Mouse (Mus musculus) urinary bladder, postnatal 36 days (tissue): ENCODE results near the gene Ubash3b.

Source experiments
- DNase-seq, 2 experiments: peaks; one replicate each; pipeline ENCODE4 v3.0.0; 2022; ENCODE audit warnings: low spot score in 2 of 2, mixed read lengths in 1 of 2

Ubash3b gene

DNA sequence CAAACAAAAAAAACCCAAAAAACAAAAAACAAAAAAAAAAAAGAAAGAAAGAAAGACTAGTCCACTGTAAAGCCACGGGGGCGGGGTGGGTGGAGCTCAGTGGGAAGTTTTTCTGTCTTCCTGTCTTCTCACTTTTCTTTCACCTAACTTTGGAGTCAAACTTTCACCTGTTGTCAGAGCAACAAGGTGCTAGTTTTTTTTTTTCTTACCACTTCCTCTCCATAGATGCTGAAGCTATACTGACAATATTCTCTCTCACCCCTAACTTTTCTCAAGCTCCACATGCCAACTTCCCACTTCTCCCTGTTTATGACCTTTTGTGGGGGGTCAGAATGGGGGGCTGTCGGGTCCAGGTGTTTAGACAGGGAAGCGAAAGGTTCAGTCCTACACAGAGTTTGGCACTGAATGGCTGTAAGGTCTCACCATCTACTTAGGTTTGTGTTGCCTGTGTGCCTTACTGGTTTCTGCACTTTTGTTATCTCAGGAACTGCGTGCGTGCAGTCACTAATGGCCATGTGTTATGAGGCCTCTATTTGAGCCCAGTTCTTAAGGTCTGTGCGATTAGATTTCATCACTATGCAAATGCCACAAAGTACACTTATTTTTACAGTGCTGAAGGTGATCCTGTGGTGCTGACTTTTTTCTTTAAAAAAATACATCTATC lies 164.2 kb downstream of the Ubash3b start:
- no peak for DNase-seq

DNA sequence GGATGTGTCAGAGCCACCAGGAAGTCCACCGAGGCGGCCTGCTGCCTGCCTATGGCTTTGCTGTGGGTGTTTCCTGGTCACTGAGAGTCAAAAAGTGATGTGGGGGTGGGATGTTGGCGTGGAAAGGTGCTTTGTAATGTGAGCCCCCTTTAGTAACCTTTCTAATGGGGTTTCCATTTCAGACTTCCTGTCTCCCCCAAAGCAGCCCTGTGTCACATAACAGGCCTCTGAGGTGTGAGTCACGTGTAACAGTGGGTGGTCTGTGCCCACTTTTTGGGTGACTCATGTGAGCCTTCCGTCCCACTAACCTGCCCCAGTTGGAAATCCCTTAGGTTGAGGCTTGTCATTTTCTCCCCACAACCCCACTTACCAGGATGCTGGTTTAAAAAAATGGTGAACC lies 167.4 kb downstream of the Ubash3b start:
- no peak for DNase-seq

DNA sequence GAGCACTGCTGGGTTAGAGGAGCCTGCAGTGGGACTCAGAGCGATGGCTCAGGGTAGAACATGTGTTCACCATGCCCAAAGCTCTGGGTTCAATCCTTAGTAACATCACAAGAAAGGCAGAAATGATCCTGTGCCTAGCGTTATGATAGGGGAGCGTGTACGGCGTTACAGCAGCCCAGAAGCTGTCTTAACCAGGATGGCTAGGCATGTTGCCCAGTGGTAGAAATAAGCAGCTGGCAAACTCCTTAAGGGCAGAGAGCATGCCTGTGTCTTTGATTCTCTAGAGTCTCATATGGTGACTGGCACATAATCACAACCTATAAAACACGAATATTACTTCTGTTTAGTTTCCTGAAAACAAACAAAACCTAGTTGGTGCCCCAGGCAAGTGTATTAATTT lies 170.0 kb downstream of the Ubash3b start:
- peak in 1 of 2 experiments; percentile 7 for DNase-seq

DNA sequence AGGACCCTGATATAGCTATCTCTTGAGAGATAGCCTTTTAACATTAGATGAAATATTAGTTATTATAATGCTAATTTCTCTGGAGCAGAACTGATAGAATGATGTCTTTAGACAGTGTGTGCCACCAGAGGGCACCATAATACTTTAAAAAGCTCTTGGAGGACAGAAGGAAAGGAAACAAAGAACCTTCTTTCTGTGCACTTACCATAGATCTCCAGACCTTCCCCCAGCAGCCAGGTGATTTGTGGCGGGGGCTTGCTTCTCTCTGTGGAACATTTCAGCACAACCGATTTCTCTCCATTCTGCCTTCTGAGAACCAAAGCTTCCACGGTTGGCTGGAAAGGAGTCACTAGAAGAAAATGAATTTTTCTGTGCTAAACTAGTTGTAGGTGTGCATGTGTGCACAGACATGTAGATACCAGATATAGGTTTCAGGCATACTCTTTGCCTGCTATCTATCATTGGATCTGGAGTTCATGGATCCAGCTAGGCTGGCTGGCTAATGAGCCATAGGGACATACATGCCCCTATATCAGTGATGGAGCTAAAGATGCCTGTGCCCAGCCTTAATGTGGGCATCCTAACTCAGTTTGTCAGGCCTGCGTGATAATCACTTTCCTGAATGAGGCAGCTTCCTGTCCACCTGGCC lies 171.4 kb downstream of the Ubash3b start:
- peak; percentile 14 to 15 for DNase-seq

DNA sequence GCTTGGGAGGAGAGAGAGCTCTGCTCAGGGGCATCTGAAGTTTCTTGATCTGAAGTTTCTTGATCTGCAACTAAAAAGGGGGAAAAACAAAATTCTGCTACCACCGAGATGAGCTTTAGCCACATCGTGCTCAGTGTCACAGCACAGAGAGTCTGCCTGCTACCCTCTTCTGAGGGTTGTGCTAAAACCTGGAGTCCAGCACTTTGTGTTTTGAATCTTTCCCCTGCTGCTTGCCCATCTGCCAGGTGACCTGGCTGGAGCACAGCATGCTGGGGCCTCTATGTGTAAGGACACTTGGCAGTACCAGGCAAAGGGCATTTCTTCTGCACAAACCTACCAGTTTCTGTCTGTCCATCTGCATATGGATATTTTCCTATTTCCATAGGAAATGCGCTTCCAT lies 177.2 kb downstream of the Ubash3b start:
- DNase-seq: no peak

DNA sequence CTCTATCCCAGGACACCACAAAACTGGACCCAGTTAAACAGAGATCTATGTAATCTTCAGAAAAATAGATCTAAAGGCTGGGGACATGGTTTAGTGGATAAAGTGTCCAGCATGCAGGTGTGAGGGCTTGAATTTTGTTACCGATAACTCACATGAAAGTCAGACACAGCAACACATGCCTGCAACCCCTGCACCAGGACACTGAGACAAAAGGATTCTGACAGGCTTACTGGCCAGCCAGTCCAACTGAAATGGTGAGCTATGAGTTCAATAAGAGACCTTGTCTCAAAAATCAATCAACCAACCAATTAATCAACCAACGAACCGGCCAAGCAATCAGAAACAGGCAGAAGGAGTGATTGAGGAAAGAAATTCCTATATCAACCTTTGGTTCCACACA lies 177.7 kb downstream of the Ubash3b start:
- no peak for DNase-seq

DNA sequence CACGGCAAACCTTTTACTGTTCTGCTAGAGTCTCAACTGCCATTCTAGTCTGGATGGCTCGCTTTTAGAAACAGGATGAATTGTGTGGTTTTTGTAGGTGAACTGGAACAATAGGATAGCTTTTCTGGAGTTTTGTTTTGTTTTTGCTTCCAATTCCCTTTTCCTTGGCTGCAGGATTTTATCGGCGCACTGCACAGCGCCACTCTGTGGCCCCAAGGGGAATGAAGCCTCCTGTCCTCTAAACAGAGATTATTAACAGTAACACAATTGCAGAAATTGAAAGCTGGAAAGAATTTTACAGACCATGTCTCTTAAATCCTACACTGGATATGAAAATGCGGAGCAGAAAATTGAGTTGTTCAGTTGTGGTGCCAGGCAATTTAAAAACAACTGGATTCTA lies 179.0 kb downstream of the Ubash3b start:
- no peak for DNase-seq

DNA sequence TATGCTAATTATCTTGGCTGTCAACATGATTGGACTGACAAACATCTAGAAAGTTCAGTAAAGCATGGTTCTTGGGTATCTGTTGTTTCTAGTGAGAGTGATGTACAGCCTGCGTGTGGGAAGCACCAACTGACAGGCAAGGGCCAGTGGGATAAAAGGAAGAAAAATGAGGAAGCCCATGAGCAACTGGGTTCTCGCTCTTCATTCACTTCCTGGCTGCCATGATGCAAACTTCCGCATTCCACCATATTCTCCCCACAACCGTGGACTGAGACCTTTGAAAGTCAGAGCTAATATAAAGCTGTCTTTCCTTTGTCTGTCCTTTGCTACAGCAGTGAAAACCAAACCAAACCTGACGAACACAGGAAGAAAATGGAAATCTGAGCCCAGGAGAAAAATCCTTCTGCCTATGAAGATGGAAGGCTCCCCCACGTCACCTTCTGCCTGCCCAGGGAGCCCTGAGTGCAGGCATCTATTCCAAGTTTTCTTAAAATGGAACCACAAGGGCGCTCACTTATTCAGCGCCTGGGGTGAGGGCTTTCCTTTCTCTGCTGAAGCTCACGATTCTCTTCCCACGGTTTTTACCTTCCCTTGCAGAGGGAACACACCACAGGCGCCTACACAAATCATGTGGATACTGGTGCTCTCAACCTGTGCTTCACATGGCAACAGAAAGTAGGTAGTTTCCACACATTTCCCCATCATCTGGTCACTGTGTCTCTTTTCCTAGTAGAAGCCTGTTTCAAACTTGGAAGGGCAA lies 187.3 kb downstream of the Ubash3b start:
- no peak for DNase-seq

DNA sequence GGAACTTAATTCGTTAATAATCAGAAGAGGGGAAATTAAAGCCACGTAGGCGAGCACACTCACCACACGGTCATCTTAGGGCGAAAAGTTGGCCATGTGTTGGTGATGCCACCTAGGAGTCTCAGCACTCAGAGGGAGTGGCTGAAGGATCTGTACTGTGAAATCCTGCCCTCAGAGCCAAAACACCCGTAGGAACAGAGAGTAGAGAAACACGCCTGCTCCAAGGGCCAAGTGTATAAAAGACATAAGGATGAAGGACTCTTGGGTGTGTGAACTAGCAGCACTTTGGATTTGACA lies 197.1 kb downstream of the Ubash3b start:
- no peak for DNase-seq

DNA sequence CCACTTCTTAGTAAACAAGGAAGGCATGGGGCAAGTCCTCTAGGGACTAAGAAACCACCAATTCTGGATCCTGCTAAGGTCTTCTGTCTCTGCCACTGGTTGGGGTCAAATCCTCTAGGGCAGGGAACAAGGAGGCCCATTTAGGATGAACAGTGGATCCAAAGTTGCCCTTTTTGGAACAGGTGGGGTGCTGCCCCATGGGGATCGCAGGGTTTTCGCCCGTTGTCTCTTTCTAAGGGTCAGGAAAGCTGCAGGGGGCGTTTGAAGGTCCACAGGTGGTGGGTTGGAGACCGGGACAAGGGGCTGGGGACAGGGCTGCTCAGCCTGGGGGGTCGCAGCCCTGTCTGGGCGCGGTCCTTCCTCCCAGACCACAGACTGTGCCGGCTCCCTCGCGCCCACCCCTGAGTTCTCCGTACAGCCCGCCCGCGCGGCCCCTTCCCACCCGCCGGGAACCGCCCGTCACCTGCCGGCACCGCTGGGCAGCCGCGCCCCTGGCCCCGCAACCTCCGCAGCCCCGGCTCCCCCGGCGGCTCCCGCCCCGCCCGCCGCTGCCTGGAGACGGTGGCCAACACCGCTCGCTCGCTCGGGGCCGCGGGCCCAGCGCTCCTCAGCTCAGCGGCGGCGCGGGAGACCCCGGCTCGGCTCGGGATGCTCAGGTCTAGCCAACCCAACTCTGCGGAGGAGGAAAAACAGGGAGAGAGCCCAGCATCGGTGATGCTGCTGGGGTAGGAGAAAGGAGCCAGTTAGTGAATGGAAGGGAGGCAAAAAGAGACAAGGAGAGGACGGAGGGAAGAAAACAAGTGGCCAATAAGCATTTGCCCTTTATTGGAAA lies 197.7 kb downstream of the Ubash3b start, which contains the start of gene Jhy:
Gene Jhy (minus strand): TSS at position 533 of the 832 bp plus-strand sequence.
- no peak for DNase-seq

DNA sequence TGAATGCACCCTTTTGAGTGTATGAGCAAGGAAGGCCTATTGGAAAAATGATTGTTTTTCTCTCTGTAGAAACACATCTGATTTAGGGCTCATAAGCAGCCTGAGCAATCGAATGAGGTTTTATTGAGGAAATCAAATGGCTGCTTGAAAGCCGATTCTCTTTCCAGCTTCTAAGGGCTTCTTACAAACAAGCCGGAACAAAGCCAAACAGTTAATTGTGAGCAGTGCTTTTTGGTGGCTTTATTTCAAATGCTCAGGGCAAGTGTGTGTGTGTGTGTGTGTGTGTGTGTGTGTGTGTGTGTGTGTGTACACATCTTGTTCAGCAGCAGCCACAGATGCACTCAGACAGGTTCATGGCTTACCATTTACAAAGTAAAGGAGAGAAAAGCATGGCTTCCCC lies 200.1 kb downstream of the Ubash3b start:
- no peak for DNase-seq
